Mouse (Mus musculus): ENCODE measurements at regions not wholly inside any gene's neighbourhood (a gene's known extent, or its start where the extent isn't known, plus 50 kb on each side); places are given as distances from the start of the nearest gene placed in this dataset.
"Not testable (repeated sequence)": the region's sequence is repeated elsewhere in the genome, so short reads cannot be mapped to it uniquely, and the experiment has no call there.

DNA sequence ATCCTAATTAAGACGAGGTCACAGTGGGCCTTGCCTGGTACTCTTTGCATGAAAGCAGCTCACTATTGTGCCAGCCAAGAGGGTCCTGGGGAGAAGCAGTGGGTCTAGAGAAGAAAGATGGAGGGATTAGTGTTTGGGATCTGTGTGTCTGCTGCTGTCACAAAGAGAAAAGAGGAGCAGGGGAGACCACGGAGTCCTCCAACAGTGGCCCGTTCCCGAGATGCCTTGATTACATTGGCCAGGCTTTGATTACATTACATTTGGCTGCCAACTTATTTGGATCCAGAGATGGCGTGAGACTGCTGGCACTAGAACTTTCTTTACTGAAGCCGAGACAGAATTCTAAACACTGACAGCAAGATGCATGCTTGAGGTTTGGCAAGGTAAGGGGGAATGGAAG is 78.4 kb upstream of the Slc1a3 start:
- Histone ChIP-seq H3K4me1 (replicated peaks) (no peaks in the 10 kb centered on the region), H3K27ac (no peak overlapping the region), H3K9me3 (no peaks in the 10 kb centered on the region), H3K36me3 (no peaks in the 10 kb centered on the region), H3K4me3 (replicated peaks) (no peak overlapping the region), H3K9ac (replicated peaks) (no peak overlapping the region), H3K27me3 (no peaks in the 10 kb centered on the region), H3K4me2 (no peak overlapping the region)
- ATAC-seq (ENCODE audit: insufficient number of reproducible peaks, insufficient read depth, low FRiP score, low TSS enrichment, low read depth): no peak
- 86% methylated on average over 6 of the region's 6 CpGs for WGBS

- WGBS: 86% methylated on average over 6 of the region's 6 CpGs
- H3K27me3 ChIP-seq: no peaks in the 10 kb centered on the region
Observed at GRCm38 (mm10) chr15:8785537-8785936, 75.0 kb upstream of the Slc1a3 start.

DNA sequence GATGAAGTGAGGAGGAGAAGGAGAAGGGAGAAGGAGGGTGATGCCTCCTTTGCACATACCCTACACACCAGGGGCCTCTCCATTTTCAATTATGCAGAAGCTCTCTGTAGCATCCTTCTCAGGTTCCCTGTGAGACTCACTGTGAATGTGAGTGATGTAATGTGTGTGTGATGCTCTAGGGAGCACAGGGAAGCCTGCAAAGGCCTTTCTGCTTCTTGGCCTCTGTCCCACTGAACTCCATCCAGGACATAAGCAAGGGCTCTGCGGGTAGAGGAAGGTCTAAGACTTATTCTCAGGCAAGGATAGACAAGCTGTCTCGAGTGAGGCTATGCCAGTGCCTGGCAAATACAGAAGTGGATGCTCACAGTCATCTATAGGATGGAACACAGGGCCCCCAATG is 73.0 kb upstream of the Slc1a3 start:
- H3K9me3 ChIP-seq: no peaks in the 10 kb centered on the region
- no peaks in the 10 kb centered on the region for H3K36me3 ChIP-seq
- no peak for ATAC-seq (ENCODE audit: insufficient number of reproducible peaks, insufficient read depth, low FRiP score, low TSS enrichment, low read depth)
- H3K4me2 ChIP-seq: no peak overlapping the region
- no peaks in the 10 kb centered on the region for H3K27me3 ChIP-seq
- no peak overlapping the region for H3K9ac ChIP-seq (replicated peaks)
- no peak overlapping the region for H3K4me3 ChIP-seq (replicated peaks)
- H3K4me1 ChIP-seq (replicated peaks): no peaks in the 10 kb centered on the region
- 83% methylated on average over 2 of the region's 2 CpGs for WGBS
- no peak overlapping the region for H3K27ac ChIP-seq

More at GRCm38 (mm10) chr15:8785537-8785936, 75.0 kb upstream of the Slc1a3 start:
- Histone ChIP-seq H3K36me3 (no peaks in the 10 kb centered on the region), H3K9ac (replicated peaks) (no peak overlapping the region), H3K4me2 (no peak overlapping the region), H3K4me1 (replicated peaks) (no peaks in the 10 kb centered on the region), H3K27ac (no peak overlapping the region), H3K4me3 (replicated peaks) (no peak overlapping the region), H3K9me3 (no peaks in the 10 kb centered on the region)
- ATAC-seq (ENCODE audit: insufficient number of reproducible peaks, insufficient read depth, low FRiP score, low TSS enrichment, low read depth): no peak

GRCm38 (mm10) chr15:8783036-8783435 is 72.5 kb upstream of the Slc1a3 start:
- H3K4me2 ChIP-seq: no peak overlapping the region
- no peak overlapping the region for H3K4me3 ChIP-seq (replicated peaks)
- H3K27ac ChIP-seq: no peak overlapping the region
- H3K4me1 ChIP-seq (replicated peaks): no peaks in the 10 kb centered on the region
- H3K9me3 ChIP-seq: no peaks in the 10 kb centered on the region
- H3K36me3 ChIP-seq: no peaks in the 10 kb centered on the region
- no peak overlapping the region for H3K9ac ChIP-seq (replicated peaks)
- no peak for ATAC-seq (ENCODE audit: insufficient number of reproducible peaks, insufficient read depth, low FRiP score, low TSS enrichment, low read depth)
- WGBS: 70% methylated on average over 1 of the region's 1 CpGs
- H3K27me3 ChIP-seq: no peaks in the 10 kb centered on the region

DNA sequence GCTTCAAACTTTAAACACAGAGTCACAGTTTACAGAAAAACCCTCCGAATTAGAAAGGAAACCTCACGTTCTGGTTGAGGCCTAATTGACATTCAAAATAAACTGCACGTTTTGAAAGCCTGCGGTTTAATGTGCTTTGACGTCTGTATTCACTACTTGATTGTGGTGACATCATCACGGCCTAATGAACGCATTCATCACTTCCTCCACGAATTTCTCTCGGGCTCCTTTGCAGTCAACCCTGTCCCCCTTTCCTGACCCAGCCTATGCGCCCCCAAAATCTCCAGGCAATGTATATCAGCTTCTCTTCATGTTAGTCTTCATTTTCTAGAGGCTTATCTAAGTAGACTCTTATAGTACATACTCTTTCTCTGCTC is 71.6 kb upstream of the Slc1a3 start:
- 80% methylated on average over 10 of the region's 10 CpGs for WGBS
- ATAC-seq (ENCODE audit: insufficient number of reproducible peaks, insufficient read depth, low FRiP score, low TSS enrichment, low read depth): no peak
- Histone ChIP-seq H3K4me3 (replicated peaks) (no peak overlapping the region), H3K9ac (replicated peaks) (no peak overlapping the region), H3K4me2 (no peak overlapping the region), H3K27me3 (no peaks in the 10 kb centered on the region), H3K27ac (no peak overlapping the region), H3K36me3 (no peaks in the 10 kb centered on the region), H3K4me1 (replicated peaks) (no peaks in the 10 kb centered on the region), H3K9me3 (no peaks in the 10 kb centered on the region)

DNA sequence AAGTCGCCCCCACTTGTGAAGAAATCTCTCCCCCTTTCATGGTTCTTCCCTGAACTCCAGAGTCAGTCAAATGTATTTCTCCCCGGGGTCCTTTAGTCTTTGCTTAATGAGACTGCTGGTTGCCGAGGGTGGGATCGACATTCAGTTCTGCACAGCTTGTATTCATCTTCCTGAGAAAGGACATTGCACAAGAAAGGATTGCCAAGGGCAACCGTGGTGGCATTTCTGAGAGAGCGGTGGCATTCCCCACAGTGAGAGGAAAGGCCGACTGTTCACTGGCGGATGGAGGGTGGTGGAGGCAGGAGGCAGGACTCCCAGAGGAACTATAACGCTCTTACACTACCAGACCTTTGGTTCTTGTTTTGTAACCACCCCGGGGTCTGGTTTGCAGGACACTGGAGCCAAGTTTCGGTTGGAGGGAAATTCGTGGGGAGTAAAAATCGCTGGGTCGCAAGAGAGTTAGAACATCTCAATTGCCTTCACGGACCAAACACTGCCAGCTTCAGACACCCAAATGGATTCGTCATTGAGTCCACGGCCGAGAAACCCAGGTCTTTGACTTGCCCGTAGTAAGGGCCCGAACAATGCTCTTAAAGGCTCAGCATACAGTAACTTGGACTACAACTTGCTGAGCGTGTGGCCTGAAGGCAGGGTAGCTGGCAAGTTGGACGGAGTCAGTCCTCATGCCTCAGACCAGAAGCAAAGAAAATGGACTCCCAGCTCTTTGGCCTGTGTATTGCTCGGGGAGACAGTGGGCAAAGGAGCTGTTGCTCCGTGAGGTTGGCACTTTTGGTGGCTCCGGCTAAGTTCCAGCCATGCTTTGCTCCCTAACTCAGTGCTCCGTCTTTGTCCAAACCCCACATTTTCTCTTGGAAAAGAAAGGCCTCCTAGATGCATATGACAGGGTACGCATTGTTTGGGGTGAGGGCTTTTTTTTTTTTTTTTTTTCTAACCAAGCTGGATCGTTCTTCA is 70.9 kb upstream of the Slc1a3 start:
- H3K4me3 ChIP-seq (replicated peaks): no peak overlapping the region
- no peak overlapping the region for H3K4me2 ChIP-seq
- no peak for ATAC-seq (ENCODE audit: insufficient number of reproducible peaks, insufficient read depth, low FRiP score, low TSS enrichment, low read depth)
- H3K4me1 ChIP-seq (replicated peaks): no peaks in the 10 kb centered on the region
- H3K36me3 ChIP-seq: no peaks in the 10 kb centered on the region
- H3K9me3 ChIP-seq: no peaks in the 10 kb centered on the region
- H3K27me3 ChIP-seq: no peaks in the 10 kb centered on the region
- no peak overlapping the region for H3K27ac ChIP-seq
- no peak overlapping the region for H3K9ac ChIP-seq (replicated peaks)
- WGBS: 87% methylated on average over 28 of the region's 28 CpGs

- no peak overlapping the region for H3K9ac ChIP-seq (replicated peaks)
- WGBS: 72% methylated on average over 5 of the region's 5 CpGs
- no peak for ATAC-seq (ENCODE audit: insufficient number of reproducible peaks, insufficient read depth, low FRiP score, low TSS enrichment, low read depth)
- H3K4me3 ChIP-seq (replicated peaks): no peak overlapping the region
- H3K27me3 ChIP-seq: no peaks in the 10 kb centered on the region
- H3K36me3 ChIP-seq: no peaks in the 10 kb centered on the region
- H3K27ac ChIP-seq: no peak overlapping the region
- no peak overlapping the region for H3K4me2 ChIP-seq
- H3K4me1 ChIP-seq (replicated peaks): no peaks in the 10 kb centered on the region
- H3K9me3 ChIP-seq: no peaks in the 10 kb centered on the region
Observed at GRCm38 (mm10) chr15:8780371-8780866, 69.9 kb upstream of the Slc1a3 start.

GRCm38 (mm10) chr15:8767624-8768571 is 57.3 kb upstream of the Slc1a3 start:
- 88% methylated on average over 16 of the region's 16 CpGs for WGBS
- no peak for ATAC-seq (ENCODE audit: insufficient number of reproducible peaks, insufficient read depth, low FRiP score, low TSS enrichment, low read depth)
- H3K4me1 ChIP-seq (replicated peaks): no peaks in the 10 kb centered on the region

GRCm38 (mm10) chr15:8766208-8766607 is 55.6 kb upstream of the Slc1a3 start:
- not testable (repeated sequence) for H3K36me3 ChIP-seq; H3K9me3 ChIP-seq; H3K27ac ChIP-seq; ATAC-seq (ENCODE audit: insufficient number of reproducible peaks, insufficient read depth, low FRiP score, low TSS enrichment, low read depth); H3K9ac ChIP-seq (replicated peaks); H3K27me3 ChIP-seq; H3K4me2 ChIP-seq; H3K4me3 ChIP-seq (replicated peaks); H3K4me1 ChIP-seq (replicated peaks)

More at GRCm38 (mm10) chr15:8767624-8768571, 57.3 kb upstream of the Slc1a3 start:
- no peaks in the 10 kb centered on the region for H3K27me3 ChIP-seq
- no peak overlapping the region for H3K4me3 ChIP-seq (replicated peaks)
- no peaks in the 10 kb centered on the region for H3K9me3 ChIP-seq
- H3K9ac ChIP-seq (replicated peaks): no peak overlapping the region
- no peak overlapping the region for H3K4me2 ChIP-seq
- no peak overlapping the region for H3K27ac ChIP-seq
- no peaks in the 10 kb centered on the region for H3K36me3 ChIP-seq

- Histone ChIP-seq H3K4me1 (replicated peaks) (no peaks in the 10 kb centered on the region), H3K27me3 (no peaks in the 10 kb centered on the region), H3K36me3 (no peaks in the 10 kb centered on the region), H3K4me2 (no peak overlapping the region), H3K4me3 (replicated peaks) (no peak overlapping the region), H3K9ac (replicated peaks) (no peak overlapping the region), H3K9me3 (no peaks in the 10 kb centered on the region), H3K27ac (no peak overlapping the region)
- WGBS: 66% methylated on average over 9 of the region's 9 CpGs
- ATAC-seq (ENCODE audit: insufficient number of reproducible peaks, insufficient read depth, low FRiP score, low TSS enrichment, low read depth): no peak
Observed at GRCm38 (mm10) chr15:8761741-8762271, 51.2 kb upstream of the Slc1a3 start.

DNA sequence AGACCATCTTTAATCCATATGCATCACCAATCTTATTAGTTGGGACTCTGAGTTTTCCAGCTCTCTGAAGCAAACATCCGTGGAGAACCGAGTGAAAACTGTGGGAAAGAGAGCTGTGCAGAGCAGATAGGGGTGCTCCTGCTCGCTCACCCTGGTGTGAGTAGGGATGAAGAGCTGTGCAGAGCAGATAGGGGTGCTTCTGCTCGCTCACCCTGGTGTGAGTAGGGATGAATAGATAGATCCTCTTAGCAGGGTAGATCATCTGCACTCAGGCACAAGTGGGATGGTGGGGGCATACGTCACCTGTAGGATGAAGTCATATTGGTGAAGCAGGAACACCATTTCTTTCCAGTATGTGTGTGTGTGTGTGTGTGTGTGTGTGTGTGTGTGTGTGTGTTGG is 50.6 kb upstream of the Slc1a3 start:
- H3K36me3 ChIP-seq: no peaks in the 10 kb centered on the region
- H3K4me2 ChIP-seq: no peak overlapping the region
- H3K9me3 ChIP-seq: no peaks in the 10 kb centered on the region
- WGBS: 85% methylated on average over 5 of the region's 5 CpGs
- H3K4me1 ChIP-seq (replicated peaks): no peaks in the 10 kb centered on the region
- no peak overlapping the region for H3K27ac ChIP-seq
- no peak overlapping the region for H3K4me3 ChIP-seq (replicated peaks)
- H3K9ac ChIP-seq (replicated peaks): no peak overlapping the region
- no peaks in the 10 kb centered on the region for H3K27me3 ChIP-seq
- no peak for ATAC-seq (ENCODE audit: insufficient number of reproducible peaks, insufficient read depth, low FRiP score, low TSS enrichment, low read depth)

Measured in limb, embryonic 12.5 days (tissue).